Mouse (Mus musculus): ENCODE data around the gene Tubg1.

Tubg1 gene

GRCm38 (mm10) chr11:101119761-101120544 is at the start of gene Tubg1, which contains the start of gene Retreg3:
TSS of gene Tubg1 (plus strand) at chr11:101119938.
TSS of gene Retreg3 (minus strand) at chr11:101119893.
- peak; percentile 100 for DNase-seq (ENCODE audit: inconsistent ontology term)

- DNase-seq (ENCODE audit: inconsistent ontology term), result no peak
These were observed 49.6 kb upstream of the Tubg1 start for GRCm38 (mm10) chr11:101070189-101070527.

GRCm38 (mm10) chr11:101070987-101071386 is 48.8 kb upstream of the Tubg1 start:
- no peak for DNase-seq (ENCODE audit: inconsistent ontology term)

- no peak for DNase-seq (ENCODE audit: inconsistent ontology term)
These were observed 47.8 kb upstream of the Tubg1 start for GRCm38 (mm10) chr11:101071810-101072428.

GRCm38 (mm10) chr11:101078121-101078520 is 41.6 kb upstream of the Tubg1 start, which contains the start of gene Hsd17b1:
TSS of gene Hsd17b1 (plus strand) at chr11:101078411.
- no peak for DNase-seq (ENCODE audit: inconsistent ontology term)

GRCm38 (mm10) chr11:101079746-101080145 is 40.0 kb upstream of the Tubg1 start:
- no peak for DNase-seq (ENCODE audit: inconsistent ontology term)

- no peak for DNase-seq (ENCODE audit: inconsistent ontology term)
These were observed 39.3 kb upstream of the Tubg1 start for GRCm38 (mm10) chr11:101080421-101080820.

GRCm38 (mm10) chr11:101081659-101082058 is 38.1 kb upstream of the Tubg1 start:
- DNase-seq (ENCODE audit: inconsistent ontology term), result no peak

- DNase-seq (ENCODE audit: inconsistent ontology term), result peak; percentile 95
These were observed 37.3 kb upstream of the Tubg1 start, which contains the start of gene Coasy for GRCm38 (mm10) chr11:101082208-101083082. TSS of gene Coasy (plus strand) at chr11:101082565.

- no peak for DNase-seq (ENCODE audit: inconsistent ontology term)
These were observed 36.5 kb upstream of the Tubg1 start for GRCm38 (mm10) chr11:101083083-101083697.

GRCm38 (mm10) chr11:101084246-101084645 is 35.5 kb upstream of the Tubg1 start:
- no peak for DNase-seq (ENCODE audit: inconsistent ontology term)

- no peak for DNase-seq (ENCODE audit: inconsistent ontology term)
These were observed 34.9 kb upstream of the Tubg1 start for GRCm38 (mm10) chr11:101084811-101085210.

GRCm38 (mm10) chr11:101085617-101086322 is 34.0 kb upstream of the Tubg1 start:
- DNase-seq (ENCODE audit: inconsistent ontology term), result no peak

- DNase-seq (ENCODE audit: inconsistent ontology term), result no peak
These were observed 33.4 kb upstream of the Tubg1 start for GRCm38 (mm10) chr11:101086323-101086674.

GRCm38 (mm10) chr11:101086756-101087681 is 32.7 kb upstream of the Tubg1 start, which contains the start of gene Mlx:
TSS of gene Mlx (plus strand) at chr11:101087277.
- DNase-seq (ENCODE audit: inconsistent ontology term), result peak; percentile 87

- DNase-seq (ENCODE audit: inconsistent ontology term), result no peak
These were observed 32.1 kb upstream of the Tubg1 start for GRCm38 (mm10) chr11:101087682-101088055.

- DNase-seq (ENCODE audit: inconsistent ontology term), result no peak
These were observed 29.8 kb upstream of the Tubg1 start for GRCm38 (mm10) chr11:101089931-101090330.

GRCm38 (mm10) chr11:101094930-101095313 is 24.8 kb upstream of the Tubg1 start:
- DNase-seq (ENCODE audit: inconsistent ontology term), result no peak

GRCm38 (mm10) chr11:101095314-101096024 is 24.3 kb upstream of the Tubg1 start, which contains the start of gene Psmc3ip:
TSS of gene Psmc3ip (minus strand) at chr11:101095436.
- DNase-seq (ENCODE audit: inconsistent ontology term), result peak; percentile 95
